Mouse (Mus musculus) heart, embryonic 11.5 days (tissue): Measurements from ENCODE around the gene Ano10. TPM values are rescaled to one million over a fixed set of nuclear protein-coding genes. Genes with fewer than 3 reads are reported as not detected.

ENCODE experiments used
- ATAC-seq: fragments of 200-750 bp; cut with Nextera tagmentation; replicated peaks from 2 replicates; pipeline ENCODE4 v1.8.0; 2017; ENCODE audit warnings: moderate library complexity; ENCODE audit not compliant: insufficient number of reproducible peaks, low FRiP score, low TSS enrichment
- H3K27ac ChIP-seq: fragments of 300-500 bp; sonication (generic); 2 replicates; pipeline ENCODE4 v1.5.1; 2014; ENCODE audit warnings: mild to moderate bottlenecking, low read depth, low read length
- H3K27me3 ChIP-seq: fragments of 300-500 bp; sonication (generic); 2 replicates; pipeline ENCODE4 v1.6.1; 2014; ENCODE audit warnings: mild to moderate bottlenecking, low read length, mixed read lengths; ENCODE audit not compliant: control insufficient read depth, insufficient read depth
- H3K36me3 ChIP-seq: fragments of 300-500 bp; sonication (generic); 2 replicates; pipeline ENCODE4 v1.6.1; 2014; ENCODE audit warnings: mild to moderate bottlenecking, low read length, moderate library complexity, mixed read lengths; ENCODE audit not compliant: control insufficient read depth, insufficient read depth
- H3K4me1 ChIP-seq: fragments of 300-500 bp; sonication (generic); 2 replicates; pipeline ENCODE4 v1.6.1; 2014; ENCODE audit warnings: low read length; ENCODE audit not compliant: control insufficient read depth, insufficient read depth
- H3K4me2 ChIP-seq: fragments of 300-500 bp; sonication (generic); 2 replicates; pipeline ENCODE4 v1.6.1; 2014; ENCODE audit warnings: mild to moderate bottlenecking, moderate library complexity
- H3K4me3 ChIP-seq: fragments of 300-500 bp; sonication (generic); 2 replicates; pipeline ENCODE4 v1.5.1; 2014; ENCODE audit warnings: low read depth, low read length
- H3K9ac ChIP-seq: fragments of 300-500 bp; sonication (generic); 2 replicates; pipeline ENCODE4 v1.6.1; 2014; ENCODE audit warnings: mild to moderate bottlenecking, low read depth, low read length, moderate library complexity
- H3K9me3 ChIP-seq: fragments of 300-500 bp; sonication (generic); replicated peaks from 2 replicates; pipeline ENCODE4 v1.6.1; 2016; ENCODE audit warnings: low read length; ENCODE audit not compliant: control insufficient read depth
- WGBS: fragments of 180-500 bp; shearing (Covaris S2); extraction: QIAGEN DNeasy Blood & Tissue Kit; methylation state at CpG from one replicate; pipeline ENCODE4 v1.1.7; 2014; ENCODE audit not compliant: insufficient replicate concordance; 5-methylcytosine and 5-hydroxymethylcytosine counted together
- polyA plus RNA-seq: library from polyadenylated mRNA; unstranded; fragments of >200 nt; fragmentation: Nextera tagmentation; extraction: Ambion mirVana; gene quantifications from 2 replicates; pipeline ENCODE4 v1.2.1, GENCODE M21; 2014

Ano10 gene
- polyA plus RNA-seq, 1 experiment from 2014 or later, result 34.0 TPM

GRCm38 (mm10) chr9:122183074-122183473, 111.1 kb downstream of the Ano10 start:
- Histone ChIP-seq H3K9me3 (no peaks in the 10 kb centered on the region), H3K36me3 (no peaks in the 10 kb centered on the region), H3K4me1 (peaks cover 31% of the 10 kb centered on the region), H3K27ac (no peak overlapping the region), H3K9ac (no peak overlapping the region), H3K4me2 (no peak overlapping the region), H3K27me3 (no peaks in the 10 kb centered on the region), H3K4me3 (no peak overlapping the region)
- 75% methylated on average over 4 of the region's 4 CpGs for WGBS
- no peak for ATAC-seq

GRCm38 (mm10) chr9:122180105-122180504, 114.1 kb downstream of the Ano10 start:
- peaks cover 16% of the 10 kb centered on the region for H3K4me1 ChIP-seq
- no peak for ATAC-seq
- H3K4me2 ChIP-seq, result no peak overlapping the region
- no peaks in the 10 kb centered on the region for H3K27me3 ChIP-seq
- H3K36me3 ChIP-seq, result no peaks in the 10 kb centered on the region
- H3K27ac ChIP-seq, result no peak overlapping the region
- no peak overlapping the region for H3K4me3 ChIP-seq
- WGBS, result 85% methylated on average over 3 of the region's 3 CpGs
- no peak overlapping the region for H3K9ac ChIP-seq
- H3K9me3 ChIP-seq, result no peaks in the 10 kb centered on the region

- no peaks in the 10 kb centered on the region for H3K9me3 ChIP-seq
- ATAC-seq, result no peak
- H3K36me3 ChIP-seq, result no peaks in the 10 kb centered on the region
- 0 out of 2 replicates have a peak overlapping the region, but pooled peaks have one; percentile 36 for H3K27ac ChIP-seq
- H3K4me2 ChIP-seq, result no peak overlapping the region
- WGBS, result 49% methylated on average over 4 of the region's 4 CpGs
- no peak overlapping the region for H3K9ac ChIP-seq
- peaks cover 14% of the 10 kb centered on the region for H3K4me1 ChIP-seq
- H3K27me3 ChIP-seq, result no peaks in the 10 kb centered on the region
- H3K4me3 ChIP-seq, result no peak overlapping the region
These were observed 115.8 kb downstream of the Ano10 start for GRCm38 (mm10) chr9:122178427-122178826.

- Histone ChIP-seq H3K4me1 (peaks cover 14% of the 10 kb centered on the region), H3K36me3 (no peaks in the 10 kb centered on the region), H3K4me3 (no peak overlapping the region), H3K27ac (no peak overlapping the region), H3K9me3 (no peaks in the 10 kb centered on the region), H3K4me2 (no peak overlapping the region), H3K27me3 (no peaks in the 10 kb centered on the region), H3K9ac (no peak overlapping the region)
- no peak for ATAC-seq
- WGBS, result 75% methylated on average over 7 of the region's 7 CpGs
These were observed 116.7 kb downstream of the Ano10 start for GRCm38 (mm10) chr9:122177256-122178220.

GRCm38 (mm10) chr9:122174723-122175122, 119.5 kb downstream of the Ano10 start:
- 86% methylated on average over 6 of the region's 6 CpGs for WGBS
- Histone ChIP-seq H3K9me3 (no peaks in the 10 kb centered on the region), H3K4me1 (peaks cover 14% of the 10 kb centered on the region), H3K9ac (no peak overlapping the region), H3K36me3 (no peaks in the 10 kb centered on the region), H3K4me3 (no peak overlapping the region), H3K27ac (no peak overlapping the region), H3K27me3 (no peaks in the 10 kb centered on the region), H3K4me2 (no peak overlapping the region)
- ATAC-seq, result no peak

GRCm38 (mm10) chr9:122173405-122174233, 120.6 kb downstream of the Ano10 start:
- Histone ChIP-seq H3K27ac (no peak overlapping the region), H3K9ac (no peak overlapping the region), H3K36me3 (no peaks in the 10 kb centered on the region), H3K4me3 (no peak overlapping the region), H3K27me3 (no peaks in the 10 kb centered on the region), H3K9me3 (no peaks in the 10 kb centered on the region), H3K4me1 (peaks cover 9% of the 10 kb centered on the region), H3K4me2 (no peak overlapping the region)
- WGBS, result 71% methylated on average over 9 of the region's 9 CpGs
- ATAC-seq, result no peak

GRCm38 (mm10) chr9:122172612-122173186, 121.5 kb downstream of the Ano10 start:
- Histone ChIP-seq H3K9me3 (no peaks in the 10 kb centered on the region), H3K27ac (no peak overlapping the region), H3K36me3 (no peaks in the 10 kb centered on the region), H3K9ac (no peak overlapping the region), H3K4me2 (no peak overlapping the region), H3K4me1 (no peaks in the 10 kb centered on the region; the same call in 1 of the 2 replicates), H3K27me3 (no peaks in the 10 kb centered on the region), H3K4me3 (no peak overlapping the region)
- 84% methylated on average over 11 of the region's 11 CpGs for WGBS
- ATAC-seq, result no peak

- Histone ChIP-seq H3K9me3 (no peaks in the 10 kb centered on the region), H3K27ac (no peak overlapping the region), H3K4me3 (no peak overlapping the region), H3K4me2 (no peak overlapping the region), H3K9ac (no peak overlapping the region), H3K4me1 (no peaks in the 10 kb centered on the region), H3K36me3 (peaks cover 13% of the 10 kb centered on the region), H3K27me3 (no peaks in the 10 kb centered on the region)
- ATAC-seq, result no peak
- 88% methylated on average over 6 of the region's 6 CpGs for WGBS
These were observed 124.3 kb downstream of the Ano10 start for GRCm38 (mm10) chr9:122169901-122170300.
